Mouse (Mus musculus) midbrain, embryonic 13.5 days (tissue): ENCODE results near the gene Il13ra1. TPM values are rescaled to one million over a fixed set of nuclear protein-coding genes. Genes with fewer than 3 reads are reported as not detected.

ENCODE experiments used
- ATAC-seq: fragments of 200-750 bp; cut with Nextera tagmentation; 2 replicates; pipeline ENCODE4 v1.8.0; 2017; ENCODE audit warnings: mild to moderate bottlenecking, moderate TSS enrichment, moderate library complexity
- H3K27ac ChIP-seq: fragments of 300-500 bp; sonication (generic); 2 replicates; pipeline ENCODE4 v1.5.1; 2015; ENCODE audit warnings: inconsistent platforms, mild to moderate bottlenecking, moderate library complexity
- H3K27me3 ChIP-seq: fragments of 300-500 bp; sonication (generic); 2 replicates; pipeline ENCODE4 v1.6.1; 2015; ENCODE audit warnings: mild to moderate bottlenecking, inconsistent platforms
- H3K36me3 ChIP-seq: fragments of 300-500 bp; sonication (generic); 2 replicates; pipeline ENCODE4 v1.6.1; 2015; ENCODE audit warnings: mild to moderate bottlenecking, inconsistent platforms
- H3K4me1 ChIP-seq: fragments of 300-500 bp; sonication (generic); replicated peaks from 2 replicates; pipeline ENCODE4 v1.6.1; 2015; ENCODE audit warnings: inconsistent platforms
- H3K4me2 ChIP-seq: fragments of 300-500 bp; sonication (generic); replicated peaks from 2 replicates; pipeline ENCODE4 v1.6.1; 2015; ENCODE audit warnings: moderate library complexity, mild to moderate bottlenecking, inconsistent platforms
- H3K4me3 ChIP-seq: fragments of 300-500 bp; sonication (generic); replicated peaks from 2 replicates; pipeline ENCODE4 v1.5.1; 2015; ENCODE audit warnings: mild to moderate bottlenecking, inconsistent platforms
- H3K9ac ChIP-seq: fragments of 300-500 bp; sonication (generic); replicated peaks from 2 replicates; pipeline ENCODE4 v1.6.1; 2015; ENCODE audit warnings: mild to moderate bottlenecking, inconsistent platforms
- H3K9me3 ChIP-seq: fragments of 300-500 bp; sonication (generic); 2 replicates; pipeline ENCODE4 v1.6.1; 2016; ENCODE audit warnings: mild to moderate bottlenecking, inconsistent platforms
- WGBS: fragments of 180-500 bp; shearing (Covaris S2); methylation state at CpG from one replicate; pipeline ENCODE4 v1.1.7; 2015; 5-methylcytosine and 5-hydroxymethylcytosine counted together
- polyA plus RNA-seq: library from polyadenylated mRNA; unstranded; fragments of >200 nt; fragmentation: Nextera tagmentation; extraction: Ambion mirVana; gene quantifications from 2 replicates; pipeline ENCODE4 v1.2.1, GENCODE M21; 2015

Gene Il13ra1
- polyA plus RNA-seq, 1 experiment from 2014 or later: 4.7 TPM

DNA sequence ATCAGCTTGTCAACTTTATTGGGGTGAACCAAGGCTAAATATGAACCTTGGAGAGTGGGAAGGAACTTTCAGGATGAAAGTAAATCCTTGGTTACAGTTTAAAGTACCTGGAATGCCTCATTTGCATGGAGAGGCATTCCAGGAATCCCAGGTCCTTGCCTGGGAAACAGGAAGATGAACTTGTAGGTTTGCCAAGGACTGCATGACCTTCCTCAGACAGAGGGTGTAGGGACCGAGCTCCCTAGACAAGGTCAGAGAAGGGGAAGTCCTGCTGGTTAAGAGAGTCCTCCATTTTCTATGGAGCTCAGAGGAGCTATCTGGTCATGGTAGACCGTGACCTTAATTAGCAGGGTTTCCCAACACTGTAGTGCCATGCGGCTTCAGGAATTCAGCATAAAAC is 99.3 kb downstream of the Il13ra1 start:
- H3K36me3 ChIP-seq: no peaks in the 10 kb centered on the region
- 79% methylated on average over 3 of the region's 3 CpGs for WGBS
- H3K4me3 ChIP-seq: no peak overlapping the region
- no peak overlapping the region for H3K4me2 ChIP-seq
- ATAC-seq: no peak
- no peaks in the 10 kb centered on the region for H3K27me3 ChIP-seq
- H3K9ac ChIP-seq: no peak overlapping the region
- H3K9me3 ChIP-seq: no peaks in the 10 kb centered on the region
- H3K4me1 ChIP-seq: no peaks in the 10 kb centered on the region
- H3K27ac ChIP-seq: no peak overlapping the region

Other genes with a start within 250 kb of the Il13ra1 start
- gene Dock11, start 223.3 kb upstream of the Il13ra1 start, polyA plus RNA-seq: 16.1 and 16.7 TPM in 2 replicates
- gene Zcchc12, start 83.8 kb downstream of the Il13ra1 start, polyA plus RNA-seq: 225 and 240 TPM in 2 replicates
- gene Lonrf3, start 216.2 kb downstream of the Il13ra1 start, polyA plus RNA-seq: 0.71 and 0.83 TPM in 2 replicates